Mouse (Mus musculus) MEL (cell line): ENCODE data around the gene Magi2. TPM values are rescaled to one million over a fixed set of nuclear protein-coding genes. Genes with fewer than 3 reads are reported as not detected.

Source experiments
- DNase-seq: peaks from one replicate; pipeline ENCODE4 v3.0.0; 2011; ENCODE audit warnings: low read depth, low spot score
- H3K27ac ChIP-seq: 2 replicates; pipeline ENCODE4 v1.5.1; 2012; ENCODE audit warnings: low read depth, mild to moderate bottlenecking, control low read depth, low read length, moderate library complexity; ENCODE audit not compliant: control insufficient read depth
- H3K27me3 ChIP-seq, 2 experiments: fragments of 150-350 bp in 1 of 2; sonication (generic) in 1 of 2; 2 replicates each; pipeline ENCODE4 v1.6.1; 2012; ENCODE audit warnings: low read length in 2 of 2, mild to moderate bottlenecking in 2 of 2, improper control_type of control experiment in 1 of 2, moderate library complexity in 1 of 2; ENCODE audit not compliant: insufficient read depth in 2 of 2, control insufficient read depth in 1 of 2
- H3K36me3 ChIP-seq, 2 experiments: 2 replicates each; pipeline ENCODE4 v1.6.1; 2012 to 2014; ENCODE audit warnings: low read length in 2 of 2, improper control_type of control experiment in 1 of 2, inconsistent platforms in 1 of 2, mild to moderate bottlenecking in 1 of 2; ENCODE audit not compliant: insufficient read depth in 2 of 2, control insufficient read depth in 1 of 2
- H3K4me1 ChIP-seq, 2 experiments: fragments of 150-350 bp in 1 of 2; sonication (generic) in 1 of 2; 2 replicates each; pipeline ENCODE4 v1.6.1; 2012; ENCODE audit warnings: low read length in 2 of 2, improper control_type of control experiment in 1 of 2, mild to moderate bottlenecking in 1 of 2; ENCODE audit not compliant: insufficient read depth in 2 of 2, control insufficient read depth in 1 of 2
- H3K4me3 ChIP-seq, 2 experiments: fragments of 150-350 bp in 1 of 2; sonication (generic) in 1 of 2; 2 replicates each; pipeline ENCODE4 v1.5.1; 2012; ENCODE audit warnings: low read depth in 2 of 2, low read length in 2 of 2, mild to moderate bottlenecking in 2 of 2, moderate library complexity in 2 of 2, control low read depth in 1 of 2, improper control_type of control experiment in 1 of 2; ENCODE audit not compliant: control insufficient read depth in 1 of 2, insufficient read depth in 1 of 2
- H3K79me2 ChIP-seq: 2 replicates; pipeline ENCODE4 v1.6.1; 2012; ENCODE audit warnings: mild to moderate bottlenecking, low read length, moderate library complexity; ENCODE audit not compliant: control insufficient read depth, poor library complexity, insufficient read depth
- H3K9ac ChIP-seq: 2 replicates; pipeline ENCODE4 v1.6.1; 2012; ENCODE audit warnings: low read depth, mild to moderate bottlenecking, control low read depth, low read length, moderate library complexity; ENCODE audit not compliant: control insufficient read depth, poor library complexity, severe bottlenecking
- H3K9me3 ChIP-seq: fragments of 150-350 bp; sonication (generic); replicated peaks from 2 replicates; pipeline ENCODE4 v1.6.1; 2012; ENCODE audit warnings: mild to moderate bottlenecking, low read length, improper control_type of control experiment, moderate library complexity; ENCODE audit not compliant: insufficient read depth
- BHLHE40 ChIP-seq: IDR thresholded peaks from 2 replicates; pipeline ENCODE4 v1.6.1; 2012; ENCODE audit warnings: low read depth, mild to moderate bottlenecking, inconsistent platforms, low read length, improper control_type of control experiment, borderline replicate concordance
- CTCF ChIP-seq, 3 experiments: IDR thresholded peaks in 2 of 3; conservative IDR thresholded peaks in 1 of 3; 2 replicates each; pipeline ENCODE4 v1.5.1; 2011 to 2012; ENCODE audit warnings: low read length in 3 of 3, low read depth in 2 of 3, mild to moderate bottlenecking in 2 of 3, improper control_type of control experiment in 1 of 3, inconsistent platforms in 1 of 3, mixed read lengths in 1 of 3, moderate library complexity in 1 of 3; ENCODE audit not compliant: control insufficient read depth in 1 of 3, insufficient read depth in 1 of 3, poor library complexity in 1 of 3, severe bottlenecking in 1 of 3
- EP300 ChIP-seq, 2 experiments: IDR thresholded peaks; 2 replicates each; pipeline ENCODE4 v1.6.1; 2011; ENCODE audit warnings: improper control_type of control experiment in 2 of 2, low read length in 2 of 2, low read depth in 1 of 2, mild to moderate bottlenecking in 1 of 2
- HCFC1 ChIP-seq: IDR thresholded peaks from 2 replicates; pipeline ENCODE4 v1.6.1; 2012; ENCODE audit warnings: low read depth, mild to moderate bottlenecking, inconsistent platforms, low read length, improper control_type of control experiment, moderate library complexity
- KAT2A ChIP-seq: conservative IDR thresholded peaks from 2 replicates; pipeline ENCODE4 v1.6.1; 2012; ENCODE audit warnings: low read depth, low read length, improper control_type of control experiment, inconsistent platforms
- MAFK ChIP-seq: IDR thresholded peaks from 2 replicates; pipeline ENCODE4 v1.6.1; 2011; ENCODE audit warnings: low read depth, mild to moderate bottlenecking, low read length, improper control_type of control experiment, borderline replicate concordance
- MAX ChIP-seq: IDR thresholded peaks from 2 replicates; pipeline ENCODE4 v1.6.1; 2011; ENCODE audit warnings: low read length, improper control_type of control experiment
- MXI1 ChIP-seq: IDR thresholded peaks from 2 replicates; pipeline ENCODE4 v1.6.1; 2011; ENCODE audit warnings: mild to moderate bottlenecking, low read depth, low read length, improper control_type of control experiment
- MYB ChIP-seq: IDR thresholded peaks from 2 replicates; pipeline ENCODE4 v1.6.1; 2011; ENCODE audit warnings: mild to moderate bottlenecking, low read depth, low read length, improper control_type of control experiment
- NELFE ChIP-seq: IDR thresholded peaks from 2 replicates; pipeline ENCODE4 v1.6.1; 2011; ENCODE audit warnings: low read depth, low read length, improper control_type of control experiment
- NRF1 ChIP-seq: IDR thresholded peaks from 2 replicates; pipeline ENCODE4 v1.6.1; 2014; ENCODE audit warnings: low read depth, mild to moderate bottlenecking, inconsistent platforms, low read length, improper control_type of control experiment, moderate library complexity; ENCODE audit not compliant: poor library complexity, insufficient read depth, severe bottlenecking
- POLR2A ChIP-seq, 2 experiments: IDR thresholded peaks; 2 replicates each; pipeline ENCODE4 v1.6.1; 2011 to 2012; ENCODE audit warnings: low read length in 2 of 2, mild to moderate bottlenecking in 2 of 2, control low read depth in 1 of 2, improper control_type of control experiment in 1 of 2, low read depth in 1 of 2, moderate library complexity in 1 of 2; ENCODE audit not compliant: control insufficient read depth in 1 of 2, insufficient read depth in 1 of 2, poor library complexity in 1 of 2
- POLR2AphosphoS2 ChIP-seq: IDR thresholded peaks from 2 replicates; pipeline ENCODE4 v1.6.1; 2011; ENCODE audit warnings: low read length, improper control_type of control experiment
- POLR2AphosphoS5 ChIP-seq: IDR thresholded peaks from 2 replicates; pipeline ENCODE4 v1.6.1; 2012; ENCODE audit warnings: low read depth, borderline replicate concordance, mild to moderate bottlenecking, inconsistent platforms, low read length, moderate library complexity, mixed read lengths
- RAD21 ChIP-seq: IDR thresholded peaks from 2 replicates; pipeline ENCODE4 v1.6.1; 2011; ENCODE audit warnings: mild to moderate bottlenecking, low read depth, low read length, improper control_type of control experiment
- RCOR1 ChIP-seq: IDR thresholded peaks from 2 replicates; pipeline ENCODE4 v1.6.1; 2012; ENCODE audit warnings: low read depth, mild to moderate bottlenecking, inconsistent platforms, low read length, improper control_type of control experiment
- SIN3A ChIP-seq: IDR thresholded peaks from 2 replicates; pipeline ENCODE4 v1.6.1; 2012; ENCODE audit warnings: low read length, improper control_type of control experiment, inconsistent platforms
- SMC3 ChIP-seq: IDR thresholded peaks from 2 replicates; pipeline ENCODE4 v1.6.1; 2011; ENCODE audit warnings: low read depth, low read length, improper control_type of control experiment
- TAL1 ChIP-seq: IDR thresholded peaks from 2 replicates; pipeline ENCODE4 v1.6.1; 2012; ENCODE audit warnings: mild to moderate bottlenecking, inconsistent platforms, low read length, moderate library complexity, mixed read lengths
- TBP ChIP-seq: IDR thresholded peaks from 2 replicates; pipeline ENCODE4 v1.8.0; 2011; ENCODE audit warnings: low read depth, low read length, improper control_type of control experiment
- TCF12 ChIP-seq: IDR thresholded peaks from 2 replicates; pipeline ENCODE4 v1.6.1; 2014; ENCODE audit warnings: low read depth, mild to moderate bottlenecking, inconsistent platforms, low read length, improper control_type of control experiment, moderate library complexity
- USF1 ChIP-seq: IDR thresholded peaks from 2 replicates; pipeline ENCODE4 v1.6.1; 2014; ENCODE audit warnings: low read depth, mild to moderate bottlenecking, inconsistent platforms, low read length, improper control_type of control experiment, moderate library complexity
- USF2 ChIP-seq, 2 experiments: IDR thresholded peaks; 2 replicates each; pipeline ENCODE4 v1.6.1; 2011 to 2012; ENCODE audit warnings: improper control_type of control experiment in 2 of 2, low read length in 2 of 2, borderline replicate concordance in 1 of 2, inconsistent platforms in 1 of 2, low read depth in 1 of 2, mild to moderate bottlenecking in 1 of 2; ENCODE audit not compliant: insufficient read depth in 1 of 2
- ZC3H11A ChIP-seq: IDR thresholded peaks from 2 replicates; pipeline ENCODE4 v1.6.1; 2012; ENCODE audit warnings: low read depth, mild to moderate bottlenecking, inconsistent platforms, low read length, improper control_type of control experiment
- ZNF384 ChIP-seq: IDR thresholded peaks from 2 replicates; pipeline ENCODE4 v1.6.1; 2012; ENCODE audit warnings: low read depth, mild to moderate bottlenecking, inconsistent platforms, low read length, improper control_type of control experiment
- polyA plus RNA-seq, 2 experiments: library from polyadenylated mRNA; stranded (reverse) in 1 of 2; unstranded in 1 of 2; fragments of >175 nt in 1 of 2; fragments of >200 nt in 1 of 2; gene quantifications; 2 replicates each; pipeline versions ENCODE4 v1.2.1 to v1.2.4; 2012; ENCODE audit warnings: low replicate concordance in 2 of 2, low read depth in 1 of 2; ENCODE audit not compliant: insufficient read length in 2 of 2, insufficient read depth in 1 of 2, missing spikeins in 1 of 2
- total RNA-seq: library from RNA; depleted of rRNA; stranded (reverse); fragments of 300-350 nt; gene quantifications from 2 replicates; pipeline ENCODE4 v1.2.3, GENCODE M21; 2012

Magi2 gene
- total and polyA plus RNA-seq, 3 experiments: 0.46 to 0.47 TPM; not detected in 1

GRCm38 (mm10) chr5:20484505-20484904, 1257.7 kb downstream of the Magi2 start:
- Histone ChIP-seq H3K4me3 (no peak overlapping the region), H3K79me2 (no peaks in the 10 kb centered on the region), H3K9me3 (no peaks in the 10 kb centered on the region), H3K4me1 (no peaks in the 10 kb centered on the region), H3K27me3 (no peaks in the 10 kb centered on the region; a peak in 1 of 4 replicates), H3K36me3 (no peaks in the 10 kb centered on the region), H3K9ac (no peak overlapping the region), H3K27ac (no peak overlapping the region)
- no peak for DNase-seq
- TF ChIP-seq TBP: no peak
- TF ChIP-seq HCFC1: no peak
- TF ChIP-seq TCF12: no peak
- TF ChIP-seq MAX: no peak
- TF ChIP-seq RCOR1: no peak
- no peak for TF ChIP-seq TAL1
- TF ChIP-seq MXI1: no peak
- TF ChIP-seq NELFE: no peak
- no peak for TF ChIP-seq MYB
- no peak for TF ChIP-seq SMC3
- TF ChIP-seq POLR2A (IDR thresholded peaks at IDR 0.05; ENCODE audit: control insufficient read depth in 1 of 2, insufficient read depth in 1 of 2, low read depth in 1 of 2, low read length in 2 of 2, poor library complexity in 1 of 2): no peak
- no peak for TF ChIP-seq BHLHE40
- no peak for TF ChIP-seq ZC3H11A
- no peak for TF ChIP-seq MAFK
- no peak for TF ChIP-seq POLR2AphosphoS5
- TF ChIP-seq NRF1: no peak
- no peak for TF ChIP-seq SIN3A

- H3K36me3 ChIP-seq: no peaks in the 10 kb centered on the region
- no peaks in the 10 kb centered on the region for H3K4me1 ChIP-seq
- no peak for TF ChIP-seq USF2 (IDR thresholded peaks at IDR 0.05; ENCODE audit: borderline replicate concordance in 1 of 2, insufficient read depth in 1 of 2, low read depth in 1 of 2, low read length in 2 of 2)
- no peak for TF ChIP-seq MXI1
- TF ChIP-seq SMC3: no peak
- no peak for TF ChIP-seq CTCF (IDR thresholded peaks at IDR 0.05 in 2 of 3, conservative IDR thresholded peaks at IDR 0.05 in 1 of 3; ENCODE audit: control insufficient read depth in 1 of 3, insufficient read depth in 1 of 3, low read depth in 2 of 3, low read length in 3 of 3, poor library complexity in 1 of 3, severe bottlenecking in 1 of 3)
- no peak for TF ChIP-seq MAFK
- TF ChIP-seq USF1: no peak
- no peak for TF ChIP-seq POLR2AphosphoS5
- no peak for TF ChIP-seq EP300 (IDR thresholded peaks at IDR 0.05; ENCODE audit: low read depth in 1 of 2, low read length in 2 of 2)
- no peak for TF ChIP-seq SIN3A
- no peak for TF ChIP-seq RAD21
- no peak for TF ChIP-seq HCFC1
- TF ChIP-seq ZNF384: no peak
- TF ChIP-seq MAX: no peak
- no peak for TF ChIP-seq POLR2AphosphoS2
- no peak for TF ChIP-seq KAT2A
- no peak for DNase-seq
- no peaks in the 10 kb centered on the region for H3K79me2 ChIP-seq
- H3K9ac ChIP-seq: no peak overlapping the region
- H3K4me3 ChIP-seq: no peak overlapping the region
- H3K27me3 ChIP-seq: no peaks in the 10 kb centered on the region; a peak in 1 of 4 replicates
- no peaks in the 10 kb centered on the region for H3K9me3 ChIP-seq
- H3K27ac ChIP-seq: no peak overlapping the region
Observed at GRCm38 (mm10) chr5:20491911-20492310, 1265.1 kb downstream of the Magi2 start.
